Mouse (Mus musculus) adrenal gland, postnatal 10 days (tissue): Measurements from ENCODE around the gene Ttc30a2. TPM values are rescaled to one million over a fixed set of nuclear protein-coding genes. Genes with fewer than 3 reads are reported as not detected.

Source experiments
- DNase-seq: peaks from one replicate; pipeline ENCODE4 v3.0.0; 2021; ENCODE audit warnings: mixed read lengths
- total RNA-seq, 2 experiments: library from RNA; stranded (reverse); gene quantifications; 2 replicates each; pipeline ENCODE4 v1.2.3; 2021

The Ttc30a2 gene
- total RNA-seq, 2 experiments from 2014 or later = 0.78 to 1.2 TPM

DNA sequence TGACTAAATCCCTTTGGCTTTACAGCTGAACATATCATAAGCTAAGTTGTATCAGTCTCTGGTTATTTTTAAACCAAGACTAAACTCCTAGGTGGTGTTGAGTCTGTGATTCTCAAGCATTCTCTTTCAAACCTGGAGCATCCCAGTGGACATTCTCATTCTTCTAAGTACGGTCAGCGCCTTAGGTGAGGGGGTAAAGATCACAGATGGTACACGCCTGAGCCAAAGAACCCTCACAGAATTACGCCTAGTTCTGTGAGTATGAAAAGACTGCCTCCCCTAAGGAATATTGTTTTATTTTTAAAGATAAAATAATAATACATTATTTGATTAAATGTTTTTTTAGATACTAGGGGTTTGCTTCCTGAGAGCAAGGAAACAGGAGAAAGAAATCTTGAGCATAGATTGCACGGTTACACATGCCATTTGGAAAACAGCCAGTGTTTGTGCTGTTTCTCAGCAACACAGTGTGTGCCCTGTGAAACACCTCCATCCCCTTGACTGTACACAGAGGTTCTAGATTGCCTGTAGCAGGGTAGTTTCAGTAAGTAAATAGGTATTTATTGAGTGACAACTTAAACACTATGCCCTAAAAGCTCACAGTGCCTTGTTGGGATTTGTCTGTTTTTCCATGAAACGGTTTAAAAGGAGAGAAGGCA, 48.1 kb downstream of the Ttc30a2 start:
- no peak for DNase-seq

DNA sequence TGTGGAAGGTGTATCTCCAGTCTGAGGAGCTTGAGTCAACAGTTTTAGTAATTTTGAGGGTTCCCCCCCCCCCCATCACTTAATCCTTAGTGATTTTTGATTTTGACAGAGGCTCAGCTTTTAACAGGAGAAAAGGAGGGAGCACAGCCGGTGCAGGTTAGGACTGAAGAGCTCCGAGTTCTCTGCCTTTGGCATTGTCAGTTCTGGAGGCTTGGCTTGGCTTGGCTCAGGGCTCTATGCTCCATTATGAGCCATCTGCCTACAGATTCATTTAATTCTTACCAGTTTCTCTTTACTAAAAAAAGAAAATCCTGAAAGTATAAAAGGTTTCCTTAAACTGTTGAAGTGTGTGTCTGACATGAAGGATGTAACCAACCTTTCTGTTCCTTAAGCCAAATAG, 48.8 kb downstream of the Ttc30a2 start:
- DNase-seq = no peak

DNA sequence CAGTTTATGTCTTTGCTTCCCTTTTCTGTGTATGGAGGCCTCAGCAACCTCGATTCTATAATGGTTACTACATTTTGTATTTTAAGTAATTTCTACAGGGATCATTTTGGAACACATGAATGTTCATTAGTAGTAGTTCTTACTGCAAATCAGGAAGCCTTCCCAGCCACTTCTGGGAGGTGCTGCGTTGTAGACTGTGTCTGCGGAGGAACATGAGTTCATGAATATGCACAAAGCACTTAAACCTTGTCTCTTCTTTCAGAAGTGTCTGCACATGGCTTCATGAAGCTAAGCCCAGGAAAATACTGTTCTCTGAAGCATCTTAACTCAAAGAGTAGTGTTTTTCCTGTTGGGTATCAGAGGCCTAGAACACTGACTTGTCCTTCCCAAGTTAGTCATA, 50.0 kb downstream of the Ttc30a2 start:
- no peak for DNase-seq

DNA sequence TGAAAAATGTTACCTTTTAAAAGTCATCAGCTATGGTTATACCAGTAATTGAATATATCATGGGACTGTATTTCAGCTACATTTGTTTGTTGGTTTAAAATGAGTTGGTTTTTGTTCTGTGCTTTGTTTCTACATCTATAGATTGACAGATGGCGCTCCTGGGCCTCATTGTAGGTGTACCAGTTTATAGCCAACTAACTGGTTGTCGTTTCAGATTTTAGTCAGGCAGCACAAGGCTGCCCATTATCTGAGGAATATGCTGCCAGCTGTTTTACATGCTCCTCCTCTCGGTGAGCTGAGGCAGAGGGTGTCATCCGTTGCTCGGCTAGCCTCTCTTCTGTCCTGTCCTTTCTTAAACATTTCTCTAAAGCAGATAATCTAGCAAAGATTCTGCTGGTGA, 51.9 kb downstream of the Ttc30a2 start:
- DNase-seq = no peak

Other genes with a start within 250 kb of the Ttc30a2 start
- 10 to 100 TPM; 32.4 to 42.0 TPM for gene Agps, start 146.0 kb downstream of the Ttc30a2 start, total RNA-seq
- gene Ttc30b, start 39.6 kb downstream of the Ttc30a2 start, total RNA-seq = 10 to 100 TPM; 13.4 to 18.9 TPM
- 1 to 10 TPM; 2.4 to 4.5 TPM for gene Ttc30a1, start 3.8 kb upstream of the Ttc30a2 start, total RNA-seq